Mouse (Mus musculus) adipocyte (in vitro differentiated cells): ENCODE data around the gene Mylk2.

Experiments used
- DNase-seq: peaks from one replicate; pipeline ENCODE4 v3.0.0-alpha.2; 2016; ENCODE audit warnings: low spot score

The Mylk2 gene

DNA sequence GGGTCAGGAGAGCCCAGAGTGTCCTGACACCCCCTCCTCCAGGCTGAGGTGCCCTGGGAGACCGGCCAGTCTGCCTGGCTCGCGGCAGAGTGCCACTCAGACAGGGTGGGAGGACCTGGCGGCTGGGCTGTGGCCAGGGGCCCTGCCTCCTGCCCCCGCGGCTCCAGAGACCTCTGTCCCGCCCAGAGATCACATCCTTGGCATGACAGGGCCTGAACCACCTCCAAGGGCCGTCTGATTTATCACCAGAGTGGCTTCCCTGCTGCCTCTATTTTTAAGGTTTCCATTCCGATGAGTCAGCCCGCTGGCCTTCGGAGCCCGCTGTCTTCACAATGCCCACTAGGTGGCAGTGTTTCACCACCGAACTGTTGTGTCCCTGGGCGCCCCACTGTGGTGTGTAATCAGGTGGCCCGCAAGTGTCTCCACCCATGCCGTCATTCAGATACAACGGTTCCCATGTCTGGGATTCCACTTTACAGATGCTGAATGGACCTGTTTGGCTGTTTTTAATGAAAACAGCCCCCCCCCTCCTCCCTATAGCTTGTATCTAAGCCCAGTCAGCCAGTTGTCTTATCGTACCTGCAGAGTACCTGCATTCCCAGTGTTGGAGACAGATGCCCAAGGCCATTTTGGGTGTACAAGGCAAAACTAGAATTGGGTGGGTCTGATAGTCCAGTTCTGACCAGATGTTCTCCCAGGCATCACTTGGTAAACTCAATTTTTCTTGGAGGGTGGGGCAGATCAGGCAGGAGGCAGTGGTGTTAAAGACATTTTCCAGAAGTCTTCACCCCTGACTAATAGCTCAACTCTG is 3.4 kb downstream of the Mylk2 start:
- DNase-seq = peak; percentile 97

DNA sequence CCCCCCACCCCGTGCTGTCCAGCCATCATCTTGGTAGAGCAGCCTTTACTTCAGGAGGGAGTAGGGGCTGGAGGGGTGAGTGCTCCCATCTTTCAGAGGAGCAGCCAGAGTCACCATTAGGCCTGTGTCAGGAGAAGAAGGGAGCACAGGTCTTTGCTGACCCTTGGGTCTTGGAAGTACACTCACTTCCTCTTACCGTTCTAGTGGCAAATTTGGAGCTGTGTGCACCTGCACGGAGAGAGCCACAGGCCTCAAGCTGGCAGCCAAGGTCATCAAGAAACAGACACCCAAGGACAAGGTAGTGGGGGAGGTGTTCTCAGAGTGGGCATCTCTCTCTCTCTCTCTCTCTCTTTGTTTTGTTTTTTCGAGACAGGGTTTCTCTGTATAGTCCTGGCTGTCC is 4.3 kb downstream of the Mylk2 start:
- DNase-seq = no peak

DNA sequence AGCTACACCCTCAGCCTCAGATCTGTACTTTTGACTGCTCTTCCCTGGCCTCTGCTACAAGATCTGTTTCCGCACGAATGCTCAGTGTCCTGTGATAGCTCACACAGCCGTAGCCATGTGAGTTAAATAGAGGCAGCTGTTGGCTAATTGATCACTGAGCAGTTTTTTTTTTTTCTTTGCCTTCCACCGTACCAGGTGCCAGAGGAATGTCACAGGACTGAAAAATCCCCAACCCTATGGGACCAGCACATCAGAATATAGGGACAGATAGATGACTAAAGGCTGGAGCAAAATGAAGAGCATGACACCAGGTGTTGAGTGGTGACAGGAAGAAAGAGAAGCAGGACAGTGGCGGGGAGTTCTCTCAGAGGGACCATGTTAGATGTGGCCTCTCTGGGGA is 5.0 kb downstream of the Mylk2 start:
- no peak for DNase-seq

DNA sequence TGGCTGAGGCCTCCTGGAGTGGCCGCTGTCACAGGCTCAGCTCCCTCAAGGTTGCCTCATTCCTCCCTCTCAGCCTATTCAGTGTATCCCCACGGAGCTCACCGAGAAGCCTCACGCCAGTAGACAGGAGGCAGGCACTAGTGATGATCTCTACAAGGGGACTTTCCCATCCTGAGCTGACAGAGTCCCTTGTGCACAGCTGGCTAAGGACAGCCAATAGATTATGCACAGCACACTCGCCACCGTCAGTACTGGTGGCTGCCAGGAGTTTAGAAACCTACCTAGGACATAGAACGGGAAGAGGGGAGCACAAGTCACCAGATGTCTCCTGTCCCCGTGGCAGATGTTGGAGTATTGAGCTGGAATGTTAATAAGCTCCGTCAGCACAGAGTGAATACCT is 6.5 kb downstream of the Mylk2 start:
- no peak for DNase-seq

DNA sequence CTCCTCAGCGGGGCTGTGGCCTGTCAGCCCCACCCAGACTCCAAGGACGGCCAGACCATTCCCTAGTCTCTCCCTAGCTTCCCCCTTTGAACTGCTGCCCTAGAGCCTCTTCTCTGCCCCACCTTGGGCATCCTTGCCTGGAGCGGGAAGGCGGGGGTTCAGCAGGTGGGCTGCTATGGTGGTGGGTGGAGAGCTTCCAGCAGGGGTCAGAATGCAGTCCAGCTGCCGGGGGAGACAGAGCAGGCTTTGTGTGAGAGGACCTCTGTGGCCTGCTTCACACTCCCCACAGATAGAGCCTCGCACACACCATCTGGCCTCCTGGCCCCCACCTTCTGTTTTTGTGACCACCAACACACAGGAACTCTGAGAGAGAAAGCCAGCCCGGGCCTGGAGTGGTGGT is 11.2 kb downstream of the Mylk2 start:
- no peak for DNase-seq

DNA sequence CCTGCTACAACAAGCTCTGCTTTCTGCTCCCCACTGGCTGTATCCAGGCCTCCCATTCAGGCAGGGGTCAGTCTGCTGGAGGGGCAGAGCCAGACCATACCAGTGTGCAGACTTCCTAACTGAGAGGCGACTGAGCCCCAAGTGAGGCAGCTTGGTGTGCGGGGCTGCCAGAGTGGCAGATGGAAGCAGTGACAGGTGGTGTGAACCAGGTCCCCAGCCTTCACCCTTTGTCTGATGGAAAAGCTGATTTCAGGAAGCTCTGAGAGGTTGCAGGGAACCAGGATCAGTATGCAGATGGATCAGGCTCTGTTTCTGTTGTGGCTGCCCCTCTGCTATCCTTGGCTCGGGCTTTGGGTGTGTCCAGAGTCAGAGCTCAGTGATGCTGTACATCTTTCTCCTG is 12.5 kb downstream of the Mylk2 start:
- DNase-seq = no peak

DNA sequence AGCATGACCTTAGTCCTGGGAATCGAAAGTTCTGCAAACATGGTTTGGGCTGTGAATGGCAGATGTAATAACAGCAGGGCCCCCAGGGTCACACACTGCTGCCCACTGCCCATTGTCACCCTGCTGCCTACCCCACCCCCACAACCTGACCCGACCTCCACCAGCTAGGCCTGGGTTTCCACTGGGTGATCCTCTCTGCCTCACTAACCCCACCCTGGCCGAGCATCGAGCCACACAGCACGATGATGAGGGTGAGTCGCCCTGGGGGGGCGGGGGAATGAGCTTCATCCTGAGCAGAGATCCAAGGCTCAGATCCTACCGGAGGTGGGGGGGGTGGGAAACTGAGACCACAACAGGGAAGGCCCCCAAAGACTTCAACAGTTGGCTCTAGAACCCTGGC is 13.0 kb downstream of the Mylk2 start:
- DNase-seq = no peak

DNA sequence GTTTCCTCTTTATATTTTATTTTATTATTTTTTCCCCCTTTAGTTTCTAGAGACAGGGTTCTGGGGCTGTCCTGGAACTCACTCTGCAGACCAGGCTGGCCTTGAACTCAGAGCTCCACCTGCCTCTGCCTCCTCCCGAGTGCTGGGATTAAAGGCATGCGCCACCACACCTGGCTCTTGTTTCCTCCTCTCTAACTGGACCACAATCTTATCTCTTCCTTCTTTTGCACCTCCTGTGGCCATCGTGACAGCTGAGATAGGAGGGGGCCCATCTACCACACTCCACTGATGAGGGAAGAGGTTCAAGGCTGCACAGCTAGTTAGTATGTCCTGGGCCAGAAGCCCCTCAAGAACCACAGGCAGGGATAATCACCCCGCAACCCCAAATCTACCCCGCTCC is 13.4 kb downstream of the Mylk2 start:
- DNase-seq = no peak

DNA sequence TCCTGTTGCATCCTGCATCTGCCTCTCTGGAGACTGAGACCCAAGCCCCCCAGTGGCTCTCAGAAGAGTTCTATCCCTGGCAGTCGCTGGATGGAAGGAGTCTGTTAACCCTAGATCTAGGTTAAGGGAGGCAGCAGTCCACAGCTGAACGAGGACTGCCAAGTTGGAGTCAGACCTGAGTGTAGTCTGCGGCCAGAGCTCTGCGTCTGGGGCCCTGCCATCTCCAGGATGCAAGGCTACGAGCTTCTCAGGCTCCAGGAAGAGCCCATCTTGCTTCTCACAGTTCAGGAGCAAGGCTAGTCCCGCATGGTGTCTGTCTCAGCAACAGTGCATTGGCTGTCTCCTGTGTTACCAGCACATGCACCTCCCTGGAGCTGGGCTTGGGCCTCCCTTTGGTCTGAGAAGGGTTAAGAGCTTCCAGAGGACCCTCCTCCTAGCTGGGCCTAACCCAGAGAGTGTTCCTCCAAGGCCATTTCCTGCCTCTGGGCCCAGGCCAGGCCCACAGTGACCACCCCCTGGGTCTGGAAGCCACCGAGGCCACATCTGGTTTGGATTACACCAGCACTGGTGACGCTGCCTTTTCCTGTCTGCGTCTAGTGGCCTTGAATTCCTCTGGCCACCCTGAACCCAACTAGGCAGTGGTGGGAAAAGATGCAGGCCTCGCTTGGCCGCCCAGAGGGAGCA is 14.2 kb downstream of the Mylk2 start:
- DNase-seq = peak; percentile 90

DNA sequence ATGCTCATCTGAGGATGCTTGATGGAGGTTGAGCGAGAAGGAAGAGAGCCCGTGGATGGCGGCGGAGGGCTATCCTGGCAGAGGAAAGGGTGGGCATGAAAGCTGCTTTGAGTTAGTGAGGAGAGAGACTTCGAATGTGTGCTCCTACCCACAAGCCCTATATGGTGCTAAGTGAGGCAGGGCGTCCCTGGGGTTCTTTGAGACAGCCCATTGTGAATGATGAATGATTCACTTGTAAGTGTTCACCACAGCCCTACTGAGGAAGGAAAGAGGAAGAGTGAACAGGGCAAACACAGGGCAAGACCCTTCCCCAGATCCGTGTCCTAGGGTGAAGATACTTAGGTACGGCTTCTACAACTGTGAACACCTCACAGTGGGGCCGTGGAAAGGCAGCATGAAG is 15.7 kb downstream of the Mylk2 start:
- no peak for DNase-seq

DNA sequence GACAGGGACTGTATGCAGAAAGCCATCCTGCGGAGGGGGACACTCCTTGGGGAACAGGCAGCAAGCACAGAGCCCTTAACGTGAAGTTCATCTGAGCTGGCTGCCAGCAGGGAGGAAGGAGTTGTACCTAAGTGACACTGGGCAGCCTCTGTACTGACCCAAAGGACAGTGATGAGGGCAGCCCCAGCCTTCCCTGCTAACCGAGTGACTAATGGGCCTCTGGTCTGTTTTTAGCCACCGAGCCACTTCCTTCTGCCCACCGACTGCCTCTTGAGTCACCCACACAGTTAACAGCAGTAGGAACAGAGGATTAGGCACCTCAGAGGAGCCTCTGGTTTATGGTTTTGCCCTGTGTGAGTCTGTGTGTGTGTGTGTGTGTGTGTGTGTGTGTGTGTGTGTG is 16.2 kb downstream of the Mylk2 start:
- peak; percentile 61 for DNase-seq

DNA sequence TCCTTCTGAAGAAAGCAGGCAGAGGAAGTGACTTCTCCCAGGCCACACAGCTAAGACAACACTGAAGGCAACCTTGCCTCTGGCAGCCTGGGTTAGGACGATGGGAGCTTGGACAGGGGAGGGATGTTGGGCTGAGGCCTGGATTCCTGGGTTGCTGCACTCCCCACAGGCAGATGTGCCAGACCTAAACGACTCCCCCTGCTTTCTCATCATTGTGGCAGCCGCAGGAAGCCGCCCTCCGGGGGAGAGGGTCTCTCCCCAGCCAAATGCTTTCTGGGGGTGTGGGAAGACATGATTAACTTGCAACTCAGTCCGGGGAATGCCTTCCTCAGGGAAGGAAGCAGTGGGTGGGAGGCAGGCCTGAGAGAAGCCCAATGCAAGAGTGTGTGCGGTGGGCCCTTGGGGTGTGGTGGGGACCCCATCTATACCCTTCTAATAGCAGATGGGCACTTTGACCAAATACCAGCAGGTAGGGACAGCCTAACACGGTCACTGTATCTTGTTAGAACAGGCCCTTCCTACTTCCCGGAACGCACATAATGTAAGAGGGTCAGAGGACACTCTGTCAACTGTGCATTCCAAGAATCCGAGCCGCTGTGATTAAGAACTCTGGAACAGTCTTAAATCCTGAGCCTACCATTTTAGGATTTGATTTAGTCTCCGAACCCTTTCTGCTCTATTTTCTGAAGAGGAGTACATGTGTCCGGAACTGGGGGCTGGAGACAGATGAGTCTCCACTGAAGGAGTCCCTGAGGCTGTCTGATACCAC is 17.3 kb downstream of the Mylk2 start:
- DNase-seq = peak; percentile 81

DNA sequence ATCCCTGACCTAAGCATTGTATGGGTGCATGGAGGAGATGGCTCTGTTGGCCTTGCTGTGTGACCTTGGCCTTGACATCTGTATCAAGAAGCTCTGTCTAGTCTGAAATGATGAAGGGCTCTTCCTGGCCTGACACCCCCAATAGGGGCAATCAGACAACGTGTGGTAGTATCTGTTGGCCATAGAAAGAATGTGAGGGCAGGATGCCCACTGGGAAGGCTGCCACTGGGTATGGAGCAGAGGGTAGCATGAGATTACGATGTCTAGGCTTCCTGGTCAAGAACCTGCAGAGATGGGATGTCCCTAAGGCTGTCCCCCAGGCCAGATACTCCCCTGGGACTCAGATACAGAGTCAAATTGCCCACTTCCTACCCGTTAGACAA is 17.8 kb downstream of the Mylk2 start:
- DNase-seq = peak; percentile 68

DNA sequence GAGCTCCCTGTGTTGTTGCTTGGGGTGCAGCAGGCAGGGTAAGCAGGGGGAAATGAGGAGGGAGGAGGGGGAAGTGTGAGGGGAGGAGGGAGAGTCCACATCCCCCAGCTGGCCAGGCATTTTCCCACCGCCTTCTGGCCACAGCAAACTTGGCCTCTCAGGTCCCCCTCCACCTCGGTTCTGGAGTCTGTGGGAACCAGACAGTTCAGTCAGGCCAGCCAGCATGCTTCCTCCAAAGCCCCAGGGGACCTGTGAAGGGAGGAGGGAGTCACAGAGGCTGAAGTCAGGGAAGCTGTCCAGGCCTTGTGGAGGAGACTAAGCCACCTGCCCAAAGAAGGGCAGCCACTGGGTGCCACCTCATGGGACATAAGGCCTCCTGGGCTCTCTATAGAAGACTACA is 19.1 kb downstream of the Mylk2 start:
- DNase-seq = peak; percentile 80

DNA sequence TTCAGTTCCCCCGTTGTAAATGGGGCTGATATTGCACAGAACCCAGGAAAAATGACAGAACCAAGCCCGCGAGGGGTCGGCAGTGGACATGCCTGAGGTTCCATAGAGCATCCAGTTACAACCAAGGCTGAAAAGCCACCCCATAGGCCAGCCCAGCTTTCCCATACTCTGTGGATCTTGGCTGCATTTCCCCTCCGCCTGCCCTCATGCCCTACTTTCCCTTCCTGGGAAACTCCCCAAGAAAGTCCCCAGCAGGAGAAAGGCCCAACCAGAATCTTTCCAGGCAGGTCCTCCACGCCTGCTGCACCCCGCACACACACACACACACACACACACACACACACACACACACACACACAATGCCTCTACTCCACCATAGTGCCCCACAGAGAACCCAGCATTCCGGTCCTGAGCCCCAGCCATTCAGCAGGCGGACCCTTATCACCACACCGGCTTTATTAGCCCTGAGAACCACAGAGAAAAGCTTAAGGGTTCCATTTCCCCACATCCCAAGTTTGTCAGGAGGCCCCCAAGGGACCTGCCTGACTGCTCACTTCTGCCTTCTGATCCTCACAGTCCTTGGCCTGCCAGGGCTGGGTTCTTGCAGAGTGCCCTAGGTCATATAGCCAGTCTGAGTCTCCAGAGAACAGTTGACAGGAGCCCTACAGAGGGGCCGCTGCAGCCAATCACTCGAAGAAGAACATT is 20.5 kb downstream of the Mylk2 start:
- peak; percentile 97 for DNase-seq

DNA sequence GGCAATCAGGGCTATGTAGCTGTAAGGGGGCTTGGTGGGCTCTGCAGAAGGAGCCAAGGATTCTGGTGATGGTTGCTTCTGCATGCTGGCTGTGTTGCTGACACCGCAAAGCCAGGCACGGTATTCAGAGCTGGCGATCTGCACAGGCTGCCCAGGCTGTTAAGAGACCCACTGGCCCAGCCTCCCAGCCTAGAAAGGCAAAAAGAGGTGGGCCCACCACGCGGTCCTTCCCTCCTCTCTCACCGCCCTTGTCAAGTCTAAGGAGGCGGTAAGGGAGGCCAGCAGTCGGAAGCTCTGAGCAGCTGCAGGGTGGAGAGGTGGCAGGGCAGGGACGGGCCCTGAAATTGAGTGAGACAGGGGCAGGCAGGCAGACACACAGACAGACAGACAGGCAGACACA is 21.9 kb downstream of the Mylk2 start, which contains the start of gene Foxs1:
Foxs1 (minus strand) TSS at position 161 of the 400 bp plus-strand sequence.
- peak; percentile 64 for DNase-seq

DNA sequence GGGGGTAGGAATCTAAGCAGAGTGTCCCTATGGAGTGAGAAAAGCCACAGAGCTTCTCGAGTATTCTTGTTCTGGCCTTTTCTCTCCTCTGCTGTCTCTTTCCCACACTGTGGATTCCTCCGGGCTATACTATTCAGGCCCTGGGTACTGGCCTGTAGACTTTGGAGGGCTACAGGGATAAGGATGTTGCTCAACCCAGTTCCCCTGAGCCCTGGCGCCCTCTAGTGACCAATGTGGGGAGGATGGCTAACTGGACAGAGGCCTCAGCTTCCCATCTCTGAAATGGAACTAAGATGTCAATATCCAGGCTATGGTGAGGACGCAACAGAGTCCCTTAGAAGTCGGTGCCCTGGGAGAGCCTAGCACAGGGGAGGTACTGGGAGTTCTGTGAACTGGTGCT is 22.5 kb downstream of the Mylk2 start:
- peak; percentile 88 for DNase-seq

DNA sequence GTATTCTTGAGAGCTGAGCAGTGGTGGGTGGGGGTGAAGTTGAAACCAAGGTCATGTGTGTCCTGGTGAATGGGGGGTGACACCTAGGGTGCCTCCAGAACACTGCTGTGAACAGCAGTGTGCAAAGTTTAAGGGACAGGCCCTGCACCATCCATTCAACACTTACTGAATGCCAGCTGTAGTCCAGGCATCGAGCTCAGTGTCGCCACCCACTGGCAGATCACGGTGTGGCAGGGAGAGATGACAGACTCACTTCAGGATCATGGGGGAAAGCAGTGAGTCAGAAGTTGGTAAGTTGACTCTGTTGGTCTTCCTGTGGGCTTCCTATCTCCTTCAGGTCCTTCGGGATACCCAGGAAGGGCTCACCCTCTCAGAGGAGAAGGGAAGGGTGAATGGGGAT is 28.7 kb downstream of the Mylk2 start:
- DNase-seq = peak; percentile 53

DNA sequence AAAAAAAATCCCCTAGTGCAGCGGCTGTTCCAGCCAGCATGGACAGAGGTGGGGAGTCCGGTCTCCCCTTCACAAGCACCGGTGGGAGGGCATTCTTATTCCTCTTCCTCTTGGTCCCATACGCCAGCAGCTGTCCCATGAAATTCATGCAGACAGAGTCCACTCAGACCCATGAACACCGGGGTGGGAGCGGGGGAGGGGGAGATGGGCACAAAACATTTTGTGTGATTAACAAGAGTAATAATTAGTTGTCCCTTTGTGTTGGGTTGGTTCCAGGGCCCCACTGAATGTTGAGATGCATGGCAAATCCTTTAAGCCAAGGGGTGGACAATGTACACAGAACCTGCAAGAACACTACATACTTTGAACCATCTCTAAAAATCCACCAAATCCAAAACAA is 30.0 kb downstream of the Mylk2 start:
- no peak for DNase-seq

DNA sequence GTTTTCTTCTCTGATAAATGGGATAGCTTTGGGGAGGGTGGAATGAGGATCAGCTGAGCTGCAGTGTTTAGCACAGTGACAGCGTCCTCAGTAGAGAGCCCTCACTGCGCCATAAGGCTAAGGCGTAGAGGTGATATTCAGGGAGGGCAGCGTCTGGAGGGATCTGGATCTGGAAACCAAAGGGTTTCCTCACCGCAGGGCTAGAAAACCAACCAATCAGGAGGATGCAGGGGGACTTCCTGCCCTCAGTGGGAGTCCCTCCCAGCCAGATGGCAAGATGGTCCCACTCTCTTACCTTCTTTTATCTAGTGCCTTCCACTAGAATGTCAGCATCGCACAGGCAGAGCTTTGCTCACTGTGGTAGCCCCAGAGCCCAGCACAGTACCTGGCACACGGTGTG is 30.6 kb downstream of the Mylk2 start:
- no peak for DNase-seq

DNA sequence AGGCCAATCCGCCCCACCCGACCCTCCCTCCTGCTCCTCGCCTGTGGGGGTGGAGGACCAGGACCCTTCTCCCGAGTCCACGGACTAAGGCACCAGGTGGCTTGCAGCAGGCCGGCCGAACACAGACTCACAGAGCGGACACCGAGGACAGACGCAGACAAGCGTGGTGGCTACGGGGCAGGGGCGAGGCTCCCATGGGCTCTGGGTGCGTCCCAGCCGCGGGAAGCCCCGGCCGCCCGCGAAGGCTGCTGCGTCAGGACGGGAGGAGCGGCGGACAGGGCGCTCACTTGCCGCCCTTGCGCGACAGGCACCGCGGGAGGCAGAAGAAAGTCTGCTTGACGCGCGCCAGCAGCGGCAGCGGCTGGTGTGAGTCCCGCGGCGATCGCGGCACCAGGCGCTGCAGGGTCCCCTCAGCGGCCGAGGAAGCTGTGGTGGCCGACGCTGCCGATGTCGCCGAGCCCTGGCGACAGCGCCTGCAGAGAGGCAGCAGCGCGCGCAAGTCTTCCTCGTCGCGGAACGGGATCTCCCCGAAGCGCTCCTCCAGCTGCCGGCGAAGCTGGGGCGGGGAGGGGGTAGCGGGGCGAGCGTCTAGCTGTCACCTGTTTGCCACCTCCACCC is 31.9 kb downstream of the Mylk2 start:
- DNase-seq = no peak

DNA sequence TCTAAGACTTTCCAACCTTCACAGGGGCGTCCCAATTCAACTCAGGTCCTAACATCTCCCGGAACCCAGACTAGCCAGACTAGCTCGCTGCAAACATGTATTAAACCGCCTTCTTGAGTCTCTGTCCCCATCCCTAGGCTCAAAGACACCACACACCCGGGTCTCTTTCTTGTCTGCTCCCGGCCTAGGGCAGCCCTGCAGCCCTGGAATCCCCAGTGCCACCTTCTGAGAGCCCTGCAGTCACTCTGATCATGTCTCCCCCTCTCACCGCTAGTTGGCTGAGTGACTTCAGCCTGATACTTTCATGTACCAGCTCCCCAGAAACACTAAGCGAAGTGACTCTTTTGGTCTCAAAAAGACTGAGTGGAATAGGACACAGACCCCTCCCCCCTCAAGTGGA is 32.4 kb downstream of the Mylk2 start:
- no peak for DNase-seq
